ENCODE assay signal across 12 mouse cellular contexts in genomic region chr9:111412471-111413160, GRCm38 (mm10). TPM values are rescaled to one million over a fixed set of nuclear protein-coding genes. Genes with fewer than 3 reads are reported as not detected.
DNase-seq lines count a peak whose midpoint lies in the region; ATAC-seq lines count a peak whose summit lies in the region.
"Had no signal": no experiment of that assay in that cellular context is flagged by ENCODE, and none has a peak within 500 bp of the region (broad histone marks: within the 10 kb centered on the region; RNA-seq: fewer than 3 reads in every experiment).

No protein-coding gene starts in this region.

- no peaks in the 10 kb centered on the region for H3K27me3 ChIP-seq in neural tube, embryonic 11.5 days (ENCODE audit: control insufficient read depth, insufficient read depth, low read length)
- H3K27me3 ChIP-seq in hindbrain, embryonic 15.5 days: no peaks in the 10 kb centered on the region
- H3K27me3 ChIP-seq in intestine, embryonic 16.5 days (replicated peaks; ENCODE audit: control insufficient read depth, insufficient read depth, low read length): no peaks in the 10 kb centered on the region
- H3K27me3 ChIP-seq: liver, embryonic 13.5 days had no signal

- no peaks in the 10 kb centered on the region for H3K36me3 ChIP-seq in neural tube, embryonic 11.5 days (ENCODE audit: control insufficient read depth, insufficient read depth, low read length)
- no peaks in the 10 kb centered on the region for H3K36me3 ChIP-seq in hindbrain, embryonic 15.5 days
- no peaks in the 10 kb centered on the region for H3K36me3 ChIP-seq in intestine, embryonic 16.5 days (ENCODE audit: control insufficient read depth, insufficient read depth, low read length)
- H3K36me3 ChIP-seq: G1E; liver, embryonic 13.5 days had no signal

- no peaks in the 10 kb centered on the region for H3K9me3 ChIP-seq in neural tube, embryonic 11.5 days (ENCODE audit: control insufficient read depth, low read length)
- H3K9me3 ChIP-seq in hindbrain, embryonic 15.5 days: no peaks in the 10 kb centered on the region
- H3K9me3 ChIP-seq in intestine, embryonic 16.5 days (ENCODE audit: control insufficient read depth, low read length): no peaks in the 10 kb centered on the region
- H3K9me3 ChIP-seq: liver, embryonic 13.5 days had no signal

- no peaks in the 10 kb centered on the region; the same call in 1 of the 2 replicates for H3K4me1 ChIP-seq in neural tube, embryonic 11.5 days (ENCODE audit: control insufficient read depth, insufficient read depth, low read length)
- H3K4me1 ChIP-seq in hindbrain, embryonic 15.5 days (replicated peaks): peaks cover 19% of the 10 kb centered on the region
- no peaks in the 10 kb centered on the region for H3K4me1 ChIP-seq in intestine, embryonic 16.5 days (ENCODE audit: control insufficient read depth, insufficient read depth, low read length)
- H3K4me1 ChIP-seq: liver, embryonic 13.5 days had no signal

- no peak overlapping the region for H3K9ac ChIP-seq in neural tube, embryonic 11.5 days (ENCODE audit: low read length)
- H3K9ac ChIP-seq in hindbrain, embryonic 15.5 days: 0 out of 2 replicates have a peak overlapping the region, but pooled peaks have one; percentile 2
- H3K9ac ChIP-seq in intestine, embryonic 16.5 days (ENCODE audit: low read depth, low read length): no peak overlapping the region
- H3K9ac ChIP-seq: liver, embryonic 13.5 days had no signal

- ATAC-seq in neural tube, embryonic 11.5 days (ENCODE audit: insufficient read depth, low FRiP score, low TSS enrichment): peak; percentile 35; the same call in 1 of the 2 replicates
- ATAC-seq in hindbrain, embryonic 15.5 days (ENCODE audit: low FRiP score, low read depth): peak; percentile 64
- ATAC-seq in intestine, embryonic 16.5 days: no peak

- WGBS in neural tube, embryonic 11.5 days: 72% methylated on average over 16 of the region's 16 CpGs
- WGBS in hindbrain, embryonic 15.5 days: 29% methylated on average over 16 of the region's 16 CpGs
- 69% methylated on average over 16 of the region's 16 CpGs for WGBS in intestine, embryonic 16.5 days

- no peak overlapping the region for H3K4me2 ChIP-seq in neural tube, embryonic 11.5 days (ENCODE audit: low read depth)
- H3K4me2 ChIP-seq in hindbrain, embryonic 15.5 days: peak overlapping the region; percentile 42
- no peak overlapping the region for H3K4me2 ChIP-seq in intestine, embryonic 16.5 days (ENCODE audit: low read depth, low read length)
- H3K4me2 ChIP-seq: liver, embryonic 13.5 days had no signal

- no peak overlapping the region for H3K4me3 ChIP-seq in neural tube, embryonic 11.5 days (ENCODE audit: low read depth, low read length)
- peak overlapping the region; percentile 10; the same call in 1 of the 2 replicates for H3K4me3 ChIP-seq in hindbrain, embryonic 15.5 days
- no peak overlapping the region for H3K4me3 ChIP-seq in intestine, embryonic 16.5 days (ENCODE audit: low read length)
- H3K4me3 ChIP-seq: liver, embryonic 13.5 days had no signal

- H3K27ac ChIP-seq in neural tube, embryonic 11.5 days (ENCODE audit: low read depth, low read length): no peak overlapping the region
- peak overlapping the region; percentile 73 for H3K27ac ChIP-seq in hindbrain, embryonic 15.5 days (replicated peaks)
- H3K27ac ChIP-seq in intestine, embryonic 16.5 days (ENCODE audit: low read length): no peak overlapping the region
- H3K27ac ChIP-seq: liver, embryonic 13.5 days had no signal

- peak; percentile 25 for DNase-seq in neural tube, embryonic 11.5 days (ENCODE audit: low spot score)
- DNase-seq in neural tube, embryonic 10.5 days (ENCODE audit: extremely low spot score, low spot score): no peak
- peak; percentile 65 for DNase-seq in mesoderm, embryonic 11.5 days (ENCODE audit: low read depth, low spot score)
- no peak for DNase-seq in spleen, postnatal 36 days (ENCODE audit: low spot score in 2 of 2)
- DNase-seq in thymus, postnatal 4 days: no peak
- DNase-seq in kidney, adult 8-10 months: no peak
- DNase-seq: adrenal gland, postnatal 36 days; heart, postnatal 4 days; liver, embryonic 13.5 days had no signal

RNA-seq across cellular contexts. Expression of gene Dclk3, which starts 26.3 kb away (rescaled TPM):
- polyA plus RNA-seq in neural tube, embryonic 11.5 days (2014; fragmentation: Nextera tagmentation; extraction: Ambion mirVana): 2.6 and 3.0 TPM in 2 replicates
- polyA plus RNA-seq in hindbrain, embryonic 15.5 days (2015; fragmentation: Nextera tagmentation; extraction: Ambion mirVana): 6.7 and 7.6 TPM in 2 replicates
- 0.58 and 0.77 TPM in 2 replicates for polyA plus RNA-seq in intestine, embryonic 16.5 days (2015; fragmentation: Nextera tagmentation; extraction: Ambion mirVana)
- polyA plus RNA-seq: G1E; liver, embryonic 13.5 days had no signal

Comparison
In these comparisons a context has a peak if more than half of its experiments do, and no peak if none do; other contexts are left out.
1. DNase-seq: peak in neural tube, embryonic 11.5 days (single experiment) and mesoderm, embryonic 11.5 days (single experiment); none in neural tube, embryonic 10.5 days (single experiment), spleen, postnatal 36 days (0 of 2), thymus, postnatal 4 days (single experiment) and kidney, adult 8-10 months (0 of 2).